Mouse (Mus musculus) midbrain, embryonic 10.5 days (tissue): ENCODE results near the gene Hdac9. TPM values are rescaled to one million over a fixed set of nuclear protein-coding genes. Genes with fewer than 3 reads are reported as not detected.
"Not testable (repeated sequence)": the region's sequence is repeated elsewhere in the genome, so short reads cannot be mapped to it uniquely, and the experiment has no call there.

Experiments
- DNase-seq: peaks from one replicate; pipeline ENCODE4 v3.0.0-alpha.2; 2017; ENCODE audit warnings: low spot score
- H3K27ac ChIP-seq: fragments of 300-500 bp; sonication (generic); replicated peaks from 2 replicates; pipeline ENCODE4 v1.5.1; 2016; ENCODE audit warnings: mild to moderate bottlenecking
- H3K27me3 ChIP-seq: fragments of 300-500 bp; sonication (generic); 2 replicates; pipeline ENCODE4 v1.6.1; 2016; ENCODE audit warnings: low read depth, mild to moderate bottlenecking; ENCODE audit not compliant: poor library complexity, severe bottlenecking
- H3K36me3 ChIP-seq: fragments of 300-500 bp; sonication (generic); 2 replicates; pipeline ENCODE4 v1.6.1; 2016; ENCODE audit warnings: mild to moderate bottlenecking, moderate library complexity
- H3K4me1 ChIP-seq: fragments of 300-500 bp; sonication (generic); 2 replicates; pipeline ENCODE4 v1.6.1; 2016
- H3K4me3 ChIP-seq: fragments of 300-500 bp; sonication (generic); 2 replicates; pipeline ENCODE4 v1.5.1; 2016; ENCODE audit warnings: mild to moderate bottlenecking, moderate library complexity
- H3K9me3 ChIP-seq: fragments of 300-500 bp; sonication (generic); replicated peaks from 2 replicates; pipeline ENCODE4 v1.6.1; 2016; ENCODE audit warnings: mild to moderate bottlenecking
- WGBS: fragments of 180-500 bp; shearing (Covaris S2); methylation state at CpG from one replicate; pipeline ENCODE4 v1.1.7; 2016; 5-methylcytosine and 5-hydroxymethylcytosine counted together
- polyA plus RNA-seq: library from polyadenylated mRNA; unstranded; fragments of >200 nt; fragmentation: Nextera tagmentation; extraction: Ambion mirVana; gene quantifications from 2 replicates; pipeline ENCODE4 v1.2.1, GENCODE M21; 2016

Gene Hdac9
- polyA plus RNA-seq, 1 experiment from 2014 or later: 7.9 TPM

DNA sequence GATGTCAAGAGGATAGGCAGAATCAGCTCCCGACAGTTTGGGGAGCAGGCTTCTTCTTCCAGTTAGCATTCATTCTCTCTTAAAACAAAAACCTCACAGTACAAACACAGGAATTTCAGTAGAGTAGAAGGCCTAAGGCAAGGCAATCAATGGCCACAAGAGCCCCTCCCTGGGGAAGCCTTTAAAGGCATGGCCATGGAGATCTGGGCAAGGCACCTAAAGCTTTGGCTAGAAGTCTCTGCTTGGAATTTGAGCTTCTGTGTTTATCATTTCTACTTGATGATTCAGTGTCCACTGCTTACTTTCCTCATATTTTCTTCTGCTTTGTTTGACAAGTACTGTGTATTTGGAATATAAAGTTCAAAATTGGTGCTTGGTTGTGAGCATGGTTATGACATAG, 429.2 kb downstream of the Hdac9 start:
- H3K36me3 ChIP-seq: no peaks in the 10 kb centered on the region
- H3K27me3 ChIP-seq: no peaks in the 10 kb centered on the region
- H3K4me3 ChIP-seq: no peak overlapping the region
- no peaks in the 10 kb centered on the region for H3K9me3 ChIP-seq
- no peaks in the 10 kb centered on the region for H3K4me1 ChIP-seq
- no peak for DNase-seq
- no peak overlapping the region for H3K27ac ChIP-seq
- WGBS: 90% methylated on average over 1 of the region's 1 CpGs

DNA sequence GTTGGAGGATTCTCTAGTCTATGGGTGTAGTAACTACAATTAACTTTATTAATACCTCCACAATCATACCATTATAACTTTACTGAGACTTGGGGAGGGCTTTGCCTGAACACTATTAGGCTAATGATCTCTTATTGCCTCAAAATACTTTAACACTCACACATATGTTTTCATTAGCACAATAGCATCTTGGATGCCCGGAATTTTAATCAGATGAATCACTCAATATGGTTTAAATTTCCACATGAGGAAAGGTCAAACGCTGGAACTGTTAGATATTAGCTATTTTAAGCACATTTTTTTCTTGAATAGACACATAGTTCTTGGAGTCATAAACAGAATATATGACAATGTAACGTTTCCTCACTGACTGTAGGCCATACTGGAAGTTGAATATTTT, 429.9 kb downstream of the Hdac9 start:
- Histone ChIP-seq H3K27me3 (no peaks in the 10 kb centered on the region), H3K4me1 (no peaks in the 10 kb centered on the region), H3K9me3 (no peaks in the 10 kb centered on the region), H3K4me3 (no peak overlapping the region), H3K36me3 (no peaks in the 10 kb centered on the region), H3K27ac (no peak overlapping the region)
- no peak for DNase-seq
- 82% methylated on average over 3 of the region's 3 CpGs for WGBS

DNA sequence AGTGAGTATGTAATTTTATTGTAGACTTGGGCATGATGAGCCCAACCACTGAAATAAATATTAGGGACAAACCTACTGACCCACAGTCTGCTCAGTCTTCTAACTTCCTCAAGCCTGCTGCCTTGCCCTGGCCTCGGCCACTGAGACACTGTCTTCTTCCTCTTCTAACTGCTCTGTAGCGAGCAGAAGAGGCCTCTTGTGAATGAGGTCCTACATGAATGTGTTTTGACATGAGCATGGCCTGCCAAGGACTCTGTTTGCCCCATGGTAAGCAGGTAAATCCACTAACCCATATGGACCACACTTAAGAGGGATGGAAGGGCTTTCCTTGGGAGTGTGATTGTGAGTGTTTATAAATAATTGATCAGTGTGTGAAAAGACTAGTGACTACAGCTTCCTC, 430.9 kb downstream of the Hdac9 start:
- H3K4me3 ChIP-seq: no peak overlapping the region
- H3K36me3 ChIP-seq: no peaks in the 10 kb centered on the region
- no peaks in the 10 kb centered on the region for H3K27me3 ChIP-seq
- DNase-seq: no peak
- no peaks in the 10 kb centered on the region for H3K4me1 ChIP-seq
- WGBS: 89% methylated on average over 2 of the region's 2 CpGs
- H3K27ac ChIP-seq: no peak overlapping the region
- no peaks in the 10 kb centered on the region for H3K9me3 ChIP-seq

DNA sequence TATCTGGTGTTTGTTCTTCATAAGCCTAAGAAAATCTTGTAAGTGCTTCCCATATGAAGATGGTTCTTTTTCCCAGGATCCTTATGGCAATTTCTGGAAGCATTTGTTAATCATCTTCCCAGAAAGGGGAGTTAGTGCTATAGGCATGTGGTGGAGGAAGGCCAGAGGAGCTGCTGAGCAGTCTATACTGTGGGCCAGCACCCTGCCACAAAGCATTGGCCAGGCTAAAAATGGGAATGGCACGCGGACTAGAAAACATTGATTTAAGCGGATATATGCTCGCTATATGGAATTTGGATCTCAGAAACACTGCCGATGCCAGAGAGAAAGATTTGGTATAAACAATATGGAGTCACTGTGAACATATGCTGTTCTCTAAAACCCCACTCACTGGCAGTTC, 435.2 kb downstream of the Hdac9 start:
- WGBS: 96% methylated on average over 5 of the region's 5 CpGs
- no peak overlapping the region for H3K4me3 ChIP-seq
- H3K27ac ChIP-seq: no peak overlapping the region
- H3K27me3 ChIP-seq: no peaks in the 10 kb centered on the region
- no peaks in the 10 kb centered on the region for H3K4me1 ChIP-seq
- no peak for DNase-seq
- no peaks in the 10 kb centered on the region for H3K9me3 ChIP-seq
- H3K36me3 ChIP-seq: no peaks in the 10 kb centered on the region

DNA sequence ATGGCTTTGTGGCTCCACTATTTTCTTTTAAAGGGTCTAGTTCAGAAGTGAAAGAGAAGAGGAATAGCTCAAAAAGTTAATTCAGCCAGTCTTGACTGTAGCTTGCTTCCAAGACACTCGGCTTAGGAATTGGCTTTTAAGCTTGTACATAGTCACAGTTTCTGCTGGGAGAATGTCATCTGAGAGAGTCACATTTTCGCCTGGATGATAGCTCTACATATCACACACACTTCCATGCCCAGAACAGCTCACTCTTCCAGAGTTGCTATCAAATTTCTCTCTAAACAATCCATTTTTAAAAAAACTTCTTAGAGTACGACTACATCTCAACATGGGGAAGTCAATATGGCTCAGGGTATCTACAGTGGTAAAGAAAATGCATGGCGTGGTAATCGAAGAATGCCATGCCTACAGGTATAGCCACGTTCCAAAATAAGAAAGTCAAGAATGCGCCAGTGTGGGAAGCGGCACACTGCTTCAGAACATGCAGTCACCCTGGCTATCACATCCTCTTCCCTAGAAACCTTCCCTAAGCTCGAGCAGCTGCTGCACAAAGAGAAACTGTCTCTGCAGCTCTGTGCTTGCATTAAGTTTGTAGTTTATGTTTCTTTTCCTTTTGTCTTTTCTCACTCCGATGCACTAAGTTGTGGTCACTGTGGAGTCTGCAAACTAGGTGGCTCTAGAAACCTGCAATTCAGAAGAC, 443.8 kb downstream of the Hdac9 start:
- WGBS: 86% methylated on average over 10 of the region's 10 CpGs
- Histone ChIP-seq H3K9me3 (no peaks in the 10 kb centered on the region), H3K4me1 (no peaks in the 10 kb centered on the region), H3K4me3 (no peak overlapping the region), H3K36me3 (no peaks in the 10 kb centered on the region), H3K27me3 (no peaks in the 10 kb centered on the region), H3K27ac (no peak overlapping the region)
- DNase-seq: no peak

DNA sequence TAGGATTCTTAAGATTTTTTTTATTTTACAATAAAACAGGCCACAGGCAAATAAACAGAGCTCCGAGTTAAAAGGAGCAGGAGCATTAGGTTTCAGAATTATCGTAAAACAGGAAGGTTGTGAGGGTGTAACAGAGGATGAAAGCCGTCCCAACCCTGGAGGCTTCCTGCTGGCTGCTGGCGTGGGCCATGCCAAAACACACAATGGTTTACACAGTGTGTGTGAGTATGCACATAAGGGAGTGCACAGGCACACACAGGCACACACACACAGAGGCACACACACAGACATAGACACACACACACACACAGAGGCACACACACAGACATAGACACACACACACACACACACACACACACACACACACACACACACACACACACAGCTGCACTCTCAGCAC, 444.4 kb downstream of the Hdac9 start:
- Histone ChIP-seq H3K9me3 (no peaks in the 10 kb centered on the region), H3K27ac (no peak overlapping the region), H3K4me1 (no peaks in the 10 kb centered on the region), H3K4me3 (no peak overlapping the region), H3K36me3 (no peaks in the 10 kb centered on the region), H3K27me3 (no peaks in the 10 kb centered on the region)
- no peak for DNase-seq
- WGBS: 64% methylated on average over 4 of the region's 4 CpGs

DNA sequence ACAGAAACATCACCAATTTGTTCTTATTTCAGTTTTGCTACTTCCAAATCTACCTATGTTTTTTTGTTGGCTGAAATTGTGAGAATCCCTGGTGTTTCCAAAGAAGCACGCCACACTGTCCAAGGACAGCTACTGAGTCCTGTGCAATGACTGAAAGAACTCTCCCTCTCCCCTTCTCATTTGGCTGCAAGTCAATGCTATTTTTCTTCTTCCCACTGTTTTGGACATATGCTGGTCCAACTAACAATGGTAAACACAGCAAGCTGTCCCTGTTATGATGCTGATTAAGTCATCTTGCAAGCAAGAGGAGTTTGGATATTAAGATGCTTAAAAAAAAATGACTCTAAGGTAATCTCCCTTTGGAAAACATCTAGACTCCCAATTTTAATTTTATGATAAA, 455.2 kb downstream of the Hdac9 start:
- DNase-seq: no peak
- no peaks in the 10 kb centered on the region for H3K9me3 ChIP-seq
- WGBS: 79% methylated on average over 1 of the region's 1 CpGs
- no peaks in the 10 kb centered on the region for H3K36me3 ChIP-seq
- H3K27ac ChIP-seq: no peak overlapping the region
- no peaks in the 10 kb centered on the region for H3K27me3 ChIP-seq
- no peak overlapping the region for H3K4me3 ChIP-seq
- no peaks in the 10 kb centered on the region for H3K4me1 ChIP-seq

DNA sequence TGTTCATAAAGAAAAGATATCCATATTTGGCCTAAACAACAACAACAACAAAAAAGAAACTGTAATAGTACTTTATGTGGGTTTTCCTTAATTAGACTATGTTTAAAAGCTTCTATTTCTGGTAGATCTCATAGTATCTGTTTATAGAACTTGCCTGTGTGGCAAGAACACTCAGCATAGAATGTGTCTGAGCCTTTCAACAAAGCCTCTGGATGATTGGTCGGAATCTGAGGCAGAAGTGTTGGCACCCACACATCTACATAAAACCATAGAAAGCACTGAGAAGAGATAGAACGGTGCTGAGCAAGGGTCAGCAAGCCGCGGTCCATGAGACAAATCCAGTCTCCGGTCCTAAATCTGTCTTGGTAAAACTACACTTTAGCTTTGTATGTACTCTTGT, 464.3 kb downstream of the Hdac9 start:
- H3K27me3 ChIP-seq: no peaks in the 10 kb centered on the region
- DNase-seq: no peak
- H3K4me1 ChIP-seq: no peaks in the 10 kb centered on the region
- no peak overlapping the region for H3K4me3 ChIP-seq
- no peaks in the 10 kb centered on the region for H3K36me3 ChIP-seq
- H3K9me3 ChIP-seq: no peaks in the 10 kb centered on the region
- WGBS: 92% methylated on average over 5 of the region's 5 CpGs
- no peak overlapping the region for H3K27ac ChIP-seq

DNA sequence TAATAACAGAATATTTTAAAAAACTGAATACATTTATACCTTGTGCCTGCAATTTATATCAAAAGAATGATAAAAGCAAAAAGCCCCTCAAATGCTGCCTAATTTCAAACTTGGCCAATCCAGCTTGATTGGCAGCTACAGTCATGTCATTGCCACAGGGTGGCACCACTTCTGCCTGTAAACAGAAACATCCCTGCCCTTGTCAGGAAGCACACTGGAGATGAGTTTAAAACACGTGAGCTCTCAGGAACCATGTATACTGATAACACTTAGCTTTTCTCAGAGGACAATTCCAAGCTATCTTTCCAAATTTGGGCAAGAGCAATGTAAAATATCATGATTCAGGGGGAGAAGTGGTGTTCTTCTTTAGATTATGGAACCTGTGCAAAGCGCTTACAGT, 465.7 kb downstream of the Hdac9 start:
- Histone ChIP-seq H3K27me3 (no peaks in the 10 kb centered on the region), H3K36me3 (no peaks in the 10 kb centered on the region), H3K27ac (no peak overlapping the region), H3K9me3 (no peaks in the 10 kb centered on the region), H3K4me3 (no peak overlapping the region), H3K4me1 (no peaks in the 10 kb centered on the region)
- WGBS: 60% methylated on average over 2 of the region's 2 CpGs
- no peak for DNase-seq

DNA sequence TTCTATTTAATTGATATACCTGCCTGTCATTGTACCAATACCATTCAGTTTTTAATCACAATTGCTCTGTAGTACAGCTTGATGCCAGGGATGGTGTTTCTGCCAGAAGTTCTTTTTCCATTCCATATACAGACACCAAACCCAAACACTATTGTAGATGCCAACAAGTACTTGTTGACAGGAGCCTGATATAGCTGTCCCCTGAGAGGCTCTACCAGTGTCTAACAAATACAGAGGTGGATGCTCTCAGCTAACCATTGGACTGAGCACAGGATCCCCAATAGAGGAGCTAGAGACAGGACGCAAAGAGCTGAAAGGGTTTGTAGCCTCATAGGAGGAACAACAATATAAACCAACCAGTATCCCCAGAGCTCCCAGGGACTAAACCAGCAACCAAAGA, 472.2 kb downstream of the Hdac9 start:
- H3K9me3 ChIP-seq, H3K4me1 ChIP-seq, H3K27me3 ChIP-seq, DNase-seq, H3K36me3 ChIP-seq, H3K27ac ChIP-seq, H3K4me3 ChIP-seq: not testable (repeated sequence)
- WGBS: 100% methylated on average over 1 of the region's 1 CpGs

DNA sequence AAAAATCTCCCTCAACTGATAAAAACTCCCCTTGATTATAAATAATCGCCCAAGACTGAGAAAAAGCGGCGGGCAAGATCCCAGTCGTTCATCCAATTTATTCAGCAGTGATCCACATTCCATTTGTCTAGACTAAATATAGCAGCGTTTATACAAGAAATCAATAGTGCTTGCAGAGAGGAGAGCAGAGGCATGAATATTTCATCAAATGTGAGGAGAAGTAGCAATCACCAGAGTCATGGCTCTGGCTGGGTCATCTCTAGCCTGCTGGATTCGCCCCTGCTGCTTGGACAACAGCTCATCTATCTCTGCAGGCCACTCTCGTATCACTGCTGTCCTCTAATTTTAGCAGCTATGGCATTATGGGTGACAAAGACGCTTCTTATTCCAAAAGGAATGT, 476.0 kb downstream of the Hdac9 start:
- no peaks in the 10 kb centered on the region for H3K9me3 ChIP-seq
- H3K4me3 ChIP-seq: no peak overlapping the region
- no peaks in the 10 kb centered on the region for H3K36me3 ChIP-seq
- H3K4me1 ChIP-seq: peaks cover 8% of the 10 kb centered on the region; the same call in 1 of the 2 replicates
- no peaks in the 10 kb centered on the region for H3K27me3 ChIP-seq
- WGBS: 80% methylated on average over 8 of the region's 8 CpGs
- no peak overlapping the region for H3K27ac ChIP-seq
- DNase-seq: no peak

DNA sequence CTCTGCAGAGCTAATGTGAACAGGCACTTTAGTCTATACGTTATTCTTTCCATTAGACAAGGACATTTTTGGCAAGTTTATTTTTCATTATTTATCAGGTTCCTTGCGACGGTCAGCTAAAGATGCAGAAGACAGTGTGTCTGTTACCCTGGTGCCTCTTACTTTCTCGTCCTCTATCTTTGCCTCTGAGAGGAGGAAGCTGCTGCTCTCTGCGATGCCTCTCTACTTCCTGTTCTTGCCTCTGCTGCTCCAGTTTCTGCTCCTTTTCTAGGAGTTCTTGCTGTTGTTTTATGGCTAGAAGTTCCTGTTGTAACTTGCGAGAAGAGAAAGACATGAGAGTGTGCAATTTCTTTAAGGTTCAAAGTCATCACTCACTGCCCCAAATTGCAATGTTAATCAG, 484.0 kb downstream of the Hdac9 start:
- Histone ChIP-seq H3K27me3 (no peaks in the 10 kb centered on the region), H3K4me1 (no peaks in the 10 kb centered on the region), H3K9me3 (no peaks in the 10 kb centered on the region), H3K27ac (no peak overlapping the region), H3K4me3 (no peak overlapping the region), H3K36me3 (no peaks in the 10 kb centered on the region)
- WGBS: 85% methylated on average over 6 of the region's 6 CpGs
- DNase-seq: no peak

DNA sequence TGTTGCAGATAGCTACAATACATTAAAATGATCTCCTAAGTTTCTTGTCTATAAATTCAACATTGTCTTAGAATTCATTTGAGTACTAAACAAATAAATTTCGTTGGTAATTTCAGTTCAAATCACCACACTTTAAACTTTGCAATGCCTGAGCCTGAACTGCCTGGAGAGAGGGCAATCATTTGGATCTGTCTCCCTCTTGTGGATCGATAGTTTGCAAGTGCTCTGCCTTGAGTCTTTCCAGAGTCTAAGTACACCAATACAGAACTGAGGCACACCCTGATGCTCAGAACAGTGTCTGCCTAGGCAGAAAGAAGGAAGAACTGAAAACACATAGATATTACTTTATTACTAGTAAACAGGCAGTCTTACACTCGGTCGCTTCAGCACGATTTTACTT, 484.4 kb downstream of the Hdac9 start:
- H3K27me3 ChIP-seq: no peaks in the 10 kb centered on the region
- H3K36me3 ChIP-seq: no peaks in the 10 kb centered on the region
- no peaks in the 10 kb centered on the region for H3K9me3 ChIP-seq
- no peaks in the 10 kb centered on the region for H3K4me1 ChIP-seq
- no peak overlapping the region for H3K27ac ChIP-seq
- DNase-seq: no peak
- no peak overlapping the region for H3K4me3 ChIP-seq
- 68% methylated on average over 5 of the region's 5 CpGs for WGBS

DNA sequence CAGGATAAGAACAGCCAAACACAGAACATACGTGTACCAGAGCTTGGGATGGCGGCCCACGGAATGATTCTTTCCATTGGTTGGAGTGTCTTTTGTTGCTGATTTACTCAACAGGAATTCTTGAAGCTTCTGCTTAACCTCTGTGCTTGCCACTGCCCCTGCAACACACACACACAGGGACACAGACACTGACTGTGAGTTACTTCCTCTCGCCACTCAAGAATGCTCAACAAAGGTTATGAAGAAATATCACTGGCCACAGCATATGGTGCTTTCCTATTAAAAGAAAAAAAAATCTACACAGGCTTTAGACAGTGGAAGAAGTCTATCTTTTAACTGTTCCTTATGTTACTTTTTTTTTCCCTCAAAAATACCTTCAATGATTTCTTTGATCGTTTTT, 485.1 kb downstream of the Hdac9 start:
- 82% methylated on average over 5 of the region's 5 CpGs for WGBS
- Histone ChIP-seq H3K4me1 (no peaks in the 10 kb centered on the region), H3K9me3 (no peaks in the 10 kb centered on the region), H3K27me3 (no peaks in the 10 kb centered on the region), H3K4me3 (no peak overlapping the region), H3K27ac (no peak overlapping the region), H3K36me3 (no peaks in the 10 kb centered on the region)
- no peak for DNase-seq
